Mouse (Mus musculus): ENCODE measurements around the gene Gm42906.

- no peak for TF ChIP-seq ZNF384 (IDR thresholded peaks at IDR 0.05; ENCODE audit: low read depth, low read length)
- TF ChIP-seq CHD2 (IDR thresholded peaks at IDR 0.05; ENCODE audit: low read depth, low read length), result no peak
- TF ChIP-seq ZC3H11A (IDR thresholded peaks at IDR 0.05; ENCODE audit: borderline replicate concordance, low read depth, low read length), result no peak
- no peak for TF ChIP-seq HCFC1 (IDR thresholded peaks at IDR 0.05; ENCODE audit: borderline replicate concordance, insufficient read depth, low read length)
These were observed 298.2 kb downstream of the Gm42906 start for GRCm38 (mm10) chr5:151129762-151130161.

Measured in ES-E14 (cell line).